Mouse (Mus musculus): ENCODE measurements around the gene Tril.

DNA sequence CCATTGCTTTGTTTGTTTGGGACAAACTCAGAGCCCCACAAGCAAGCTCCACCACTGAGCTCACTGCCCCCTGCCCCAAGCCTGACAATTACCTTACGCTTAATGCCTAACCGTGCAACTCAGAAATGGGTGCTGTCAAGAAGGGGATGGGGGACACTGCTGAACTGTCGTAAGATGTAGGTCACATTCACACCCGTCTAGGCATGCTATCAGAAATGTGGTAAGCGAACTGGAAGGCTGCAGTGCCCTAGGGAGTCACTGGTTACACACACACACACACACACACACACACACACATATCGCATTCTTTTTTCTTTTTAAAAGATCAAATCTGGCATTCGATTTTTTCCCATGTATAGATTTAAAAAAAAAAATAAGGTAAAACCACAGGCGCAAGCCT is 4.0 kb downstream of the Tril start:
- TF ChIP-seq POLR2A (IDR thresholded peaks at IDR 0.05; ENCODE audit: low read depth, low read length) (no peak), CTCF (IDR thresholded peaks at IDR 0.05; ENCODE audit: extremely low read depth, insufficient read depth, insufficient read length, insufficient replicate concordance) (no peak)

Data from spleen, adult 2 months (tissue).